Mouse (Mus musculus) heart, adult 9 months (tissue): Measurements from ENCODE around the gene Dio1.
A peak's percentile ranks its signal among the peaks of the same experiment; 100 is the strongest.

Experiments
- DNase-seq, 2 experiments: peaks; one replicate each; pipeline ENCODE4 v3.0.0; 2022; ENCODE audit warnings: low spot score in 2 of 2

Dio1 gene

GRCm38 (mm10) chr4:107300902-107301555, 5.9 kb downstream of the Dio1 start:
- no peak for DNase-seq

GRCm38 (mm10) chr4:107300371-107300770, 6.6 kb downstream of the Dio1 start:
- no peak for DNase-seq

- no peak for DNase-seq
These were observed 7.1 kb downstream of the Dio1 start for GRCm38 (mm10) chr4:107299779-107300340.

GRCm38 (mm10) chr4:107298071-107298606, 8.8 kb downstream of the Dio1 start:
- no peak for DNase-seq

- no peak for DNase-seq
These were observed 14.7 kb downstream of the Dio1 start for GRCm38 (mm10) chr4:107292273-107292662.

- DNase-seq, result no peak
These were observed 15.2 kb downstream of the Dio1 start for GRCm38 (mm10) chr4:107291611-107292272.

- DNase-seq, result no peak
These were observed 19.5 kb downstream of the Dio1 start for GRCm38 (mm10) chr4:107287517-107287916.

GRCm38 (mm10) chr4:107286386-107286785, 20.6 kb downstream of the Dio1 start:
- no peak for DNase-seq

GRCm38 (mm10) chr4:107285446-107286200, 21.3 kb downstream of the Dio1 start:
- peak; percentile 12 to 46 for DNase-seq

GRCm38 (mm10) chr4:107280843-107281475, 26.0 kb downstream of the Dio1 start:
- DNase-seq, result no peak

GRCm38 (mm10) chr4:107278188-107278707, 28.7 kb downstream of the Dio1 start:
- DNase-seq, result no peak

- no peak for DNase-seq
These were observed 32.5 kb downstream of the Dio1 start for GRCm38 (mm10) chr4:107274511-107274910.

GRCm38 (mm10) chr4:107273683-107274082, 33.3 kb downstream of the Dio1 start:
- DNase-seq, result no peak

GRCm38 (mm10) chr4:107260001-107260400, 47.0 kb downstream of the Dio1 start:
- DNase-seq, result no peak

- no peak for DNase-seq
These were observed 52.6 kb downstream of the Dio1 start for GRCm38 (mm10) chr4:107254414-107254813.

GRCm38 (mm10) chr4:107253125-107254091, 53.6 kb downstream of the Dio1 start, which contains the start of the genes Lrrc42 and Hspb11:
Gene Lrrc42, minus strand, starts transcription at chr4:107253532.
Gene Hspb11, plus strand, starts transcription at chr4:107253593.
- peak; percentile 91 to 93 for DNase-seq

GRCm38 (mm10) chr4:107252522-107252921, 54.4 kb downstream of the Dio1 start:
- DNase-seq, result no peak

GRCm38 (mm10) chr4:107250494-107250893, 56.5 kb downstream of the Dio1 start:
- DNase-seq, result peak in 1 of 2 experiments; percentile 11

- no peak for DNase-seq
These were observed 57.5 kb downstream of the Dio1 start for GRCm38 (mm10) chr4:107249471-107249870.

- DNase-seq, result no peak
These were observed 58.9 kb downstream of the Dio1 start for GRCm38 (mm10) chr4:107248061-107248460.
